Mouse (Mus musculus) erythroblast, embryonic 14.5 days (primary cell): ENCODE measurements around the gene Grm1. TPM values are rescaled to one million over a fixed set of nuclear protein-coding genes. Genes with fewer than 3 reads are reported as not detected.
"Not testable (repeated sequence)": the region's sequence is repeated elsewhere in the genome, so short reads cannot be mapped to it uniquely, and the experiment has no call there.

Experiments used
- H3K27me3 ChIP-seq: 2 replicates; pipeline ENCODE4 v1.6.1; 2012; ENCODE audit warnings: inconsistent platforms; ENCODE audit not compliant: control insufficient read depth
- H3K36me3 ChIP-seq: 2 replicates; pipeline ENCODE4 v1.6.1; 2012; ENCODE audit warnings: mild to moderate bottlenecking, inconsistent platforms; ENCODE audit not compliant: control insufficient read depth
- H3K4me1 ChIP-seq: 2 replicates; pipeline ENCODE4 v1.6.1; 2012; ENCODE audit warnings: inconsistent platforms; ENCODE audit not compliant: control insufficient read depth
- H3K4me3 ChIP-seq: replicated peaks from 2 replicates; pipeline ENCODE3; 2012; ENCODE audit warnings: moderate library complexity, mild to moderate bottlenecking, inconsistent platforms
- H3K9me3 ChIP-seq: 2 replicates; pipeline ENCODE4 v1.6.1; 2012; ENCODE audit warnings: low read length, inconsistent platforms, mixed read lengths; ENCODE audit not compliant: control insufficient read depth
- GATA1 ChIP-seq: IDR thresholded peaks from 2 replicates; pipeline ENCODE4 v1.6.1; 2012; ENCODE audit warnings: low read length, inconsistent platforms, mixed read lengths
- TAL1 ChIP-seq: IDR thresholded peaks from 3 replicates; pipeline ENCODE4 v1.6.1; 2012; ENCODE audit warnings: low read length, inconsistent platforms, mixed read lengths
- polyA plus RNA-seq: library from polyadenylated mRNA; stranded (reverse); fragments of >175 nt; gene quantifications from 2 replicates; pipeline ENCODE4 v1.2.3, GENCODE M21; 2012

Grm1 gene
- polyA plus RNA-seq, 1 experiment = 0.01 TPM

DNA sequence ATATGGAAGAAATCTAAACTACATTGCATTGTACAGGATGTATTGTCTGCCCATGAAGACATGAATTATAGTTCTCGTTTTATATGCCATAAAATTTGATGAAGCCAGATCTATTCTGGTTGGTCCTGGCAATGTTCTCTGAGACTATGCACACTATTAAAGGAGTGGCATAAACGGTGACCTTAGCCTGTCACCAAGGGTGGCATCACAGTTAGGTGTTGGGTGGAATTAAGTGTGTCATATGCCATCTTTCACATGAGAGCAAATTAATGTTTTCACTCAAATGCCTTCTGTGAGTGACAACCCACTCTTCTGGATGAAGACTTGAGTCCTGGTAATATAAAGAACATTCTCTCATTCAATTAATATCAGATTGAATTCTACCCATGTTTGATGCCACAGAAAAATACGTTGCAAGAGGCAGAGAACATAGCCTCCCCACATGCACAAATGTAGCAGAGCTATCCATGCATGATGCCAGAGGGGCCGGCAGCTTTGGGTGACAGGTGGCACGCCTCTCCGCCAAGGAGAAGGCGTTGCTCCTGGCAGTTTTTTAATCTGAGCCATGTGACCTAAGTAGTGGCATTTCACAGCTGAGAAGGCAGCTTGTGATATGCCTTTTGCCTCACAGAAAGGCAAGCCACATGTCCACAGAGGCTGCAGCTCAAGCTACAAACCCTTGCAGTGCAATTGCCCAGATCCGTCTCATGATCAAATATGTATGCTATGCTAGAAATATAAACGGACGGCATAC, 20.7 kb downstream of the Grm1 start:
- Histone ChIP-seq H3K27me3 (no peaks in the 10 kb centered on the region), H3K9me3 (no peaks in the 10 kb centered on the region), H3K4me1 (no peaks in the 10 kb centered on the region), H3K36me3 (no peaks in the 10 kb centered on the region), H3K4me3 (no peak overlapping the region)
- TF ChIP-seq GATA1 (no peak), TAL1 (no peak)

DNA sequence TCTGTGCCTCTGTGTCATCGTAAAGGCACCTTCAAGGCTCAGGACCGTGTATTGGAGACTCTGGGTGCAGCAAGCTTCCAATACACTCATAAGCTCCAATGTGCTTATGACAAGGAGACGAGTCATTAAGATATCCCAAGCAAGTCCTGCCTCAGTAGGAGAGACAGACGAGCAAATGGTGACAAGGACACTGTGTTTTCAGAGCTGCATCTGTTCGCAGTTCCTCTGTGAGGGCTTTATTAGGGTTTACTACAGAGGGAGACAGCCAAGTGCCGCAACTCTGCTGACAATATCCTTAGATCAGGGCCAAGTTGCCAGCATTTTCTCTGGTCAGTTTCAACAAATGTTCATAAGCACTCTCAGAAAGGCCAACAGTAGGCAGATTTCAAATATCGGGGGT, 32.8 kb downstream of the Grm1 start:
- Histone ChIP-seq H3K9me3 (no peaks in the 10 kb centered on the region), H3K4me3 (no peak overlapping the region), H3K4me1 (no peaks in the 10 kb centered on the region), H3K36me3 (no peaks in the 10 kb centered on the region), H3K27me3 (no peaks in the 10 kb centered on the region)
- TF ChIP-seq GATA1 = no peak
- no peak for TF ChIP-seq TAL1

DNA sequence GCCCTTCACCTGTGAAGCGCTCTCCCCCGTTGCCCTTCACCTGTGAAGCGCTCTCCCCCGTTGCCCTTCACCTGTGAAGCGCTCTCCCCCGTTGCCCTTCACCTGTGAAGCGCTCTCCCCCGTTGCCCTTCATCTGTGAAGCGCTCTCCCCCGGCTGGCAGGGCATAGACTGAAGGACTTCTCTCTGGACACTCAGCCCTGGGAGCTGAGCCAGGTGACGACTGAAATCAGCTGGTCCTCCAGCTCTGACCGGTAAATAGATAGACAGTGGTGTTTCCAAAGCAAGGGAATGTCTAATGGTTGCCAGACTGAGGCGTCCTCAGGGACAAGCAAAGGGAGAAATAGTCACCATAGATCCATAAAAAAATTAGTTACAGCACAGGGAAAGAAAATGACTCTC, 36.7 kb downstream of the Grm1 start:
- H3K36me3 ChIP-seq, H3K9me3 ChIP-seq, H3K27me3 ChIP-seq, H3K4me1 ChIP-seq, H3K4me3 ChIP-seq: not testable (repeated sequence)

DNA sequence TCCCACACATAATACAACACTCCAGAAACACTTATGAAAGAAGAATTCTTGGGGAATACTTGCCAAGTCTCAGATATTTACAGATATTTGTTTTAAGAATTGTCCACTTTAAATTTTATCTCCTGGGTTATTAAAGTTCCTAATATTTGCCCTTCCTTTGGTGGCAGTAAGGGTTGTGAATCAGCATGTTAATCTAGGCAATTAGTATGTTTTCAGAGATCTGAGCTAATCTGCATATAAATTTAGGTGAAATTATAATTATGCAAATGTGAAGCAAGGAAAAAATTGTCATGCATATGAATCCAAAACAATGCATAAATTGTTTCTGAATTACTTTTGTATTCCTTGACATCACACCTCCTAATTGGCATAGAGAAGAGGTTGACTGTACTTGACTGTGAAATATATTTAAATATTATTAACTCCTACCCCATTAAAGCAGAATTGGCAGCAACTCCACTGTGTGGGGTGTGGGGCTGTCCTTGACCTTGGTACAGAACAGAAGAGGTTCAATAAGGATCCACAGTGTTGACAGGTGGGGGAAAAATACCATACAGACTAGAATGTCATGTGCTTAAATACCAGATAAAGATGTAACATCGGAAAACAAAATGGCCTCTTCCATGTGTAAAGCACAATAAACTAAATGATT, 37.6 kb downstream of the Grm1 start:
- Histone ChIP-seq H3K4me3 (no peak overlapping the region), H3K36me3 (no peaks in the 10 kb centered on the region), H3K27me3 (no peaks in the 10 kb centered on the region), H3K4me1 (no peaks in the 10 kb centered on the region), H3K9me3 (no peaks in the 10 kb centered on the region)
- no peak for TF ChIP-seq GATA1
- TF ChIP-seq TAL1 = no peak

DNA sequence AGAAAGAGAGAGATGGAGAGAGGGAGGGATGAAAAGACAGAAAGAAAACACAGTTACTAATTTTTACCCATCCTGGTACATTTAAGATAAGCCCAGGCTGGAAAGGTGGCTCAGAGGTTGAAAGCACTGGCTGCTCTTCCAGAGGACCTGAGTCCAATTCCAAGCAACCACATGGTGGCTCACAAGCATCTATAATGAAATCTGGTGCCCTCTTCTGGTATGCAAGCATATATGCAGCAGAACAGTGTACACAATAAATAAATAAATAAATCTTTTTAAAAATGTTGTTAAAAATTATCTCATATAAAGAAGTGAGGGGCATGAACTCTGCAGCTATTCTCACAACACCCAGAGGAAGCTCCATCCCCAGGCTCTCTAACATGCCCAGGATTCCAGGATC, 42.8 kb downstream of the Grm1 start:
- no peaks in the 10 kb centered on the region for H3K36me3 ChIP-seq
- H3K4me1 ChIP-seq = no peaks in the 10 kb centered on the region

DNA sequence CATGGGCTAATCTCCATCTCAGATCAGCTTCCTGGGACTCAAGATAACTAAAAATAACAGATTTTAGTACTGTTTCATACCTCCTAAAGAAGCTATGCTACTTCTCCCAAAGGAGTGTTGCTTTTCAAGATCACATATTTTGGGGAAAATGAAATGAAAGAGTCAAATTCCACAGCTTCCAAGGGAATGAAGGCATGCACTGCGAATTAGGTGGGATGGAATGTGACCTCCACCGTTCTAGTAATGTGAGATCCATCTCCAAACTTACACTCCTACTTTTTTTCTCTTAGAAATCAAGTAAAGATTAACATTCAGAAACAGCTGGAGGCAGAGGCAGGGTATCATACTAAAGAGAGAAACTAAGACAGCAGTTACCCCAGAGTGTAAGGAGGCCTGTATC, 49.9 kb downstream of the Grm1 start:
- Histone ChIP-seq H3K9me3 (no peaks in the 10 kb centered on the region), H3K36me3 (no peaks in the 10 kb centered on the region), H3K27me3 (no peaks in the 10 kb centered on the region), H3K4me1 (no peaks in the 10 kb centered on the region), H3K4me3 (no peak overlapping the region)
- no peak for TF ChIP-seq GATA1
- no peak for TF ChIP-seq TAL1

More for the DNA sequence above, 42.8 kb downstream of the Grm1 start:
- TF ChIP-seq TAL1 = no peak
- no peak for TF ChIP-seq GATA1
- Histone ChIP-seq H3K4me3 (no peak overlapping the region), H3K27me3 (no peaks in the 10 kb centered on the region), H3K9me3 (no peaks in the 10 kb centered on the region)

DNA sequence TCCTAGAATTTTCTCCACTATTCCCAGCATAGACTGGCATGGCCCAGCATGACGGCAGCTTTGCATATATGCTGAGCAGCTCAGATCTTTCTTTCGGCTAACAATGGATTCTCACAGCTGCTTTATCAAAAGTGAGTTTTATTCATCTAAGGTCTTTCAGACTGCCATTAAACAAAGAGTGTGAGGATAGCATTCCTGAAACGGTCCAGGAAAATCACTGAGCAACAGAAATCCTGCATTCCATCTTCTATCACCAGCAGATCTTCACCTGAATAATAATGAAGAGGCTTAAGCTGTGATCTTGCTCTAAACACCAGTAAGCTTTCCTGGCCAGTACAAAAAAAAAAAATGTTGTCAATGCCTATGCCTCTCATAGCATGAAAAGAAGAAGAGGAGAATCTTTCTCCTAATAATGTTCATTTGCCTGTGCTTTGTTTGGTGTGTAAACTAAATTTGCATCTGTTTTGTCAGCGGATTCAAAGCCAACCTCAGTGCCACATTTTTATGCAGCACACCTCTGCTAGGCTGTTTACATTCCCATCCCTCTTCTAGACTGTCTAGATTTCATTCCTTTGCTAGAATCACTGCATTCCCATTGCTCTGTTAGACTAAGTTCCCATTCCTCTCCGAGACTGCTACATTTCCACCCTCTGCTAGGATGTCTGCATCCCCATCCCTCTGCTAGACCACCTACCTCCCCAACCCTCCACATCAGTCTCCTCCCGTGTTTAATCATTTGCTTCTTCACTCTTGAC, 56.2 kb downstream of the Grm1 start:
- no peak for TF ChIP-seq TAL1
- no peak for TF ChIP-seq GATA1

DNA sequence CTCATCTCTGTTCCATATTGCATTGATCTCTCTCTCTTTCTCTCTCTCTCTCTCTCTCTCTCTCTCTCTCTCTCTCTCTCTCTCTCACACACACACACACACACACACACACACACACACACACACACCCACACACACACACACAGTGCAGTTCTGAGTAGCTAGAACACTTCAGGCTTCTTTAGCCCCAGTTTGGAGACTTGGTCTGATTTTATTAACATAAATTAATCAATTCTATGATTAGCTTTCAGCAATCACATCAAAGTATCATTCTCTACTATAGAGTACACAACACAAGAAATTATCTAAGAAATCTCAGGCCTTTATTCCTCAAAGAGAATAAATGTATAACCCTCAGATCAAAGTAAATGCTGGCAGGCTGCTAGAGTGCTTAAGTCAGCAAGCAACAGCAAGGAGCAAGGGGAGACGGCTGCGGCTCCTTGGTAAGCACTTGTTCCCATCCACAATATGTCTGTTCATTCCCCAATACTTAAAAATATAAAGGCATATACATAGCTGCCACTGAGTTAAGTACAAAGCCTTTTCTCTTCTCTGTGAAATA, 63.1 kb downstream of the Grm1 start:
- no peaks in the 10 kb centered on the region for H3K9me3 ChIP-seq
- TF ChIP-seq GATA1 (no peak), TAL1 (no peak)
- no peaks in the 10 kb centered on the region for H3K4me1 ChIP-seq
- H3K27me3 ChIP-seq = no peaks in the 10 kb centered on the region
- no peaks in the 10 kb centered on the region for H3K36me3 ChIP-seq
- no peak overlapping the region for H3K4me3 ChIP-seq

More for the DNA sequence above, 56.2 kb downstream of the Grm1 start:
- no peaks in the 10 kb centered on the region for H3K9me3 ChIP-seq
- H3K36me3 ChIP-seq = no peaks in the 10 kb centered on the region
- no peaks in the 10 kb centered on the region for H3K27me3 ChIP-seq
- H3K4me3 ChIP-seq = no peak overlapping the region
- H3K4me1 ChIP-seq = no peaks in the 10 kb centered on the region

DNA sequence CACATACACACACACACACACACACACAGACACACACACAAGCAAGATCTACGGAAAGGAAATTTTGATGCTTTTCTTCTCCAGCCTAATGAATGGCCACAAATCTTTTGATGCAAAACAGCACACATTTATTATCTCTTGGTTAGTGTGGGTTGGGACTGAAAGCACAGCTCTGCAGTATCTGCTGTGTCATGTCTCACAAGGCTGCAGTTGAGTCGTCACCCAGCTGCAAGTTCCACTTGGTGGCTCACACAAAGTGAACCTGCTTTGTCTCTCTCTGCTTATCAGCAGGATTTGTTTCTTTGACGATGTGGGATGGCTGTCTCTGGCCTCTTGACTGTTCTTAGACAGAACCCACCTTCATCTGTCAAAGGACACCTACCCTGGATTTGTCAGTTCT, 68.5 kb downstream of the Grm1 start:
- H3K9me3 ChIP-seq = no peaks in the 10 kb centered on the region
- H3K4me1 ChIP-seq = no peaks in the 10 kb centered on the region
- no peak overlapping the region for H3K4me3 ChIP-seq
- H3K36me3 ChIP-seq = no peaks in the 10 kb centered on the region
- H3K27me3 ChIP-seq = no peaks in the 10 kb centered on the region
- TF ChIP-seq TAL1 (no peak), GATA1 (no peak)
